Mouse (Mus musculus) limb, embryonic 11.5 days (tissue): Measurements from ENCODE around the gene Ofd1. TPM values are rescaled to one million over a fixed set of nuclear protein-coding genes. Genes with fewer than 3 reads are reported as not detected.
A peak's percentile ranks its signal among the peaks of the same experiment; 100 is the strongest.

Experiments
- ATAC-seq: fragments of 200-750 bp; cut with Nextera tagmentation; 2 replicates; pipeline ENCODE4 v1.8.0; 2017; ENCODE audit warnings: low read depth; ENCODE audit not compliant: insufficient number of reproducible peaks, low FRiP score, low TSS enrichment
- DNase-seq: peaks from one replicate; pipeline ENCODE4 v3.0.0-alpha.2; 2015; ENCODE audit warnings: low spot score
- H3K27ac ChIP-seq: fragments of 300-500 bp; sonication (generic); replicated peaks from 2 replicates; pipeline ENCODE4 v1.5.1; 2014; ENCODE audit warnings: low read depth, mild to moderate bottlenecking, low read length
- H3K27me3 ChIP-seq: fragments of 300-500 bp; sonication (generic); 2 replicates; pipeline ENCODE4 v1.6.1; 2014; ENCODE audit warnings: mild to moderate bottlenecking, low read length, mixed read lengths; ENCODE audit not compliant: control insufficient read depth, insufficient read depth
- H3K36me3 ChIP-seq: fragments of 300-500 bp; sonication (generic); 2 replicates; pipeline ENCODE4 v1.6.1; 2014; ENCODE audit warnings: mild to moderate bottlenecking, low read length, moderate library complexity, mixed read lengths; ENCODE audit not compliant: control insufficient read depth, insufficient read depth
- H3K4me1 ChIP-seq: fragments of 300-500 bp; sonication (generic); 2 replicates; pipeline ENCODE4 v1.6.1; 2014; ENCODE audit warnings: low read length, mixed read lengths; ENCODE audit not compliant: control insufficient read depth, insufficient read depth
- H3K4me2 ChIP-seq: fragments of 300-500 bp; sonication (generic); 2 replicates; pipeline ENCODE4 v1.6.1; 2014; ENCODE audit warnings: low read depth, mild to moderate bottlenecking, moderate library complexity; ENCODE audit not compliant: severe bottlenecking
- H3K4me3 ChIP-seq: fragments of 300-500 bp; sonication (generic); 2 replicates; pipeline ENCODE4 v1.5.1; 2014; ENCODE audit warnings: low read depth, low read length
- H3K9ac ChIP-seq: fragments of 300-500 bp; sonication (generic); 2 replicates; pipeline ENCODE4 v1.6.1; 2014; ENCODE audit warnings: mild to moderate bottlenecking, low read length
- H3K9me3 ChIP-seq: fragments of 300-500 bp; sonication (generic); 2 replicates; pipeline ENCODE4 v1.6.1; 2016; ENCODE audit warnings: low read length; ENCODE audit not compliant: control insufficient read depth
- WGBS: fragments of 180-500 bp; shearing (Covaris S2); extraction: QIAGEN DNeasy Blood & Tissue Kit; methylation state at CpG from one replicate; pipeline ENCODE4 v1.1.7; 2014; 5-methylcytosine and 5-hydroxymethylcytosine counted together
- polyA plus RNA-seq: library from polyadenylated mRNA; unstranded; fragments of >200 nt; fragmentation: Nextera tagmentation; extraction: Ambion mirVana; gene quantifications from 2 replicates; pipeline ENCODE4 v1.2.1, GENCODE M21; 2014

Gene Ofd1
- polyA plus RNA-seq, 1 experiment from 2014 or later, result 9.3 TPM

DNA sequence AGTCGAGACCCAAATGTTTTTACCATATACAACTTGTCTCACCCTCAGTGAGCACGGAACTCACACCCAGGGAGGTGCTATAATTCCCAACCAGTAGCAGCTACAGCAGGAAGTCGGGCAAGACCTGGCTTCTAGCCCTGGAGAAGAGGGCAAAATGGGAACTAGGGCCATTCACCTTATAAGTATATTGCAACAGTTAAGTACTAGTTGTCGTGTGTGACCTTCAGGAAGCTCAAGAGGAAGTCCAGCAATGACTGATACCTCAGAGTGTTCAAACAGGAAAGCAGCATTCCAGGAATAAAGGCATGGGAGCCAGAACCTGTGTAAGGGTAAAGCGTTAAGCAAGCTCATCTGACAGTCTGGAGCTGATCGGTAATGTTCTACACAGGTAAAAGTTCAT lies 13.0 kb upstream of the Ofd1 start:
- H3K36me3 ChIP-seq, result no peaks in the 10 kb centered on the region
- no peaks in the 10 kb centered on the region for H3K27me3 ChIP-seq
- no peak overlapping the region for H3K9ac ChIP-seq
- H3K9me3 ChIP-seq, result no peaks in the 10 kb centered on the region
- H3K4me2 ChIP-seq, result no peak overlapping the region
- no peaks in the 10 kb centered on the region for H3K4me1 ChIP-seq
- ATAC-seq (no peak), DNase-seq (no peak)
- 84% methylated on average over 6 of the region's 6 CpGs for WGBS
- no peak overlapping the region for H3K27ac ChIP-seq
- H3K4me3 ChIP-seq, result no peak overlapping the region

DNA sequence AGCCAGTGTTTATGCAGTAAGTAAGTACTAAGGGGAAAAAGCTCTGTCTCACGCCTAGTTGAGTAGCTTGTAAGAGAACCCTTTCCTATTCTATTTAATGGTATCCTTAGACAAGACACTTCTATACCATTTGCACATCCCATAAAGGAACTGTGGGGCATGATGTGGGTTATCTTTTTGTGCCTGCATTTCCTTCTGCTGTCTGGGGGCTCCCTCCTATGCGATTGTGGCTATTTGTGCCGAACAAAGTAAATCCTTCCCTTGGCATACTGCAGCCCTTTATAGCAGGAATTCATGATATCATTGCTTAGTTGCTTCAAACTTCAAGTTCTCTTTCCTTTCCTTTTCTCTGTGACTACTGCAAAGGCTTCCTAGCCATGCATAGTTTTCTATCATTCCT lies 4.0 kb upstream of the Ofd1 start:
- Histone ChIP-seq H3K36me3 (no peaks in the 10 kb centered on the region), H3K9me3 (no peaks in the 10 kb centered on the region), H3K4me3 (no peak overlapping the region), H3K9ac (no peak overlapping the region), H3K27ac (no peak overlapping the region), H3K4me1 (no peaks in the 10 kb centered on the region), H3K4me2 (no peak overlapping the region), H3K27me3 (peaks cover 17% of the 10 kb centered on the region; the same call in 1 of the 2 replicates)
- ATAC-seq (no peak), DNase-seq (no peak)
- 89% methylated on average over 3 of the region's 3 CpGs for WGBS

DNA sequence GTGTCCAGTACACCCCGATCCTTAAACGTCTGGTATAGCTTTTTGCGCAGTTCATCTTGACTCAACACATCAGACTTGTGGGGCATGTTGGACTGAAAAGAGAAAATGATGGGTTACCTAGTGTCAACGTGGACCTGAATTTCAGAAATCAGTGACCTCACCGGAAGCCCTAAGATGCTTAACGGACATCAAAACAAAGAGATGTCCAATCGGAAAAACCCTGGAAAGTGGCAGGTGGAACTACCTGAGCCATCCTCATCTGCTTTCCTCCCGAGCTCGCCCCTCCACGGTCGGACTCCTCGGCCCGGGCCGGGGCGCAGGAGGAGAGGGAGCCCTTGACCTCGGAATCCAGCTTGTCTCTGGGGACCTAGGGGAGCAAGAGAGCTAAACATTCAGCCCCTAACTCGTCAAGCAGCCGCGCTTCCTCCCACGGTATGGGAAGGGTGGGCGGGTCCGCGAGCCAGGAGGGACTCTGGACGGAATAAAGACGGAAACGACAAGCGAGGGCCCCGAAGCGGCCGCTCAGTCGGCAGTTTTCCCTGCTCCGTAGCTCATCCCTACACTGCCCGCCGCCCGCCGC lies 378 bp downstream of the Ofd1 start, which contains the start of gene Trappc2:
Gene Trappc2, plus strand, starts transcription at position 539 of the 580 bp plus-strand sequence.
- Histone ChIP-seq H3K4me3 (peak within 1 kb of the TSS; percentile 53), H3K27ac (peak within 1 kb of the TSS; percentile 72), H3K36me3 (no peaks in the 10 kb centered on the region), H3K4me2 (peak within 1 kb of the TSS; percentile 50), H3K4me1 (no peaks in the 10 kb centered on the region), H3K9ac (peak within 1 kb of the TSS; percentile 68), H3K9me3 (no peaks in the 10 kb centered on the region), H3K27me3 (peaks cover 17% of the 10 kb centered on the region; the same call in 1 of the 2 replicates)
- WGBS, result 19% methylated on average over 31 of the region's 36 CpGs
- DNase-seq (no peak), ATAC-seq (peak; percentile 87)

DNA sequence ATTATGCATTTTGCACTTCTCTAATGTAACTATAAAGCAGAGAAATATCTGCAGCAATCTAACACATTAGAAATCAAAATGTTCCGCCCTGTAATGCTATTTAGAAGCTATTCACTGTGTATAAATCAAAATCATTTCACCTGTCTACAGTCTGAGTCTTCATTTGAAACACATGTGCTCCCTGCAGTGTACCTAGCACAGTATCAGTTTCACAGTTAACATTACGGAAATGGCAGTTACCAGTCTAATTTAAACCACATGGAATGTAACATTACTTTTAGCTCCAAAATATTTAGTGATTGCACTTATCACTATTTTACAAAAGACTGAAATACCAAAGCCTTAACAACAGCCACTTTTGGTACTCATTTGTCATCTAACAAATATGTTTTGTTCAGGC lies 5.7 kb downstream of the Ofd1 start:
- H3K4me2 ChIP-seq, result no peak overlapping the region
- no peaks in the 10 kb centered on the region for H3K27me3 ChIP-seq
- WGBS, result 34% methylated on average over 2 of the region's 2 CpGs
- no peak overlapping the region for H3K27ac ChIP-seq
- H3K4me1 ChIP-seq, result no peaks in the 10 kb centered on the region
- DNase-seq (no peak), ATAC-seq (peak; percentile 82; the same call in 1 of the 2 replicates)
- H3K9ac ChIP-seq, result no peak overlapping the region
- H3K9me3 ChIP-seq, result no peaks in the 10 kb centered on the region
- H3K36me3 ChIP-seq, result no peaks in the 10 kb centered on the region
- no peak overlapping the region for H3K4me3 ChIP-seq

DNA sequence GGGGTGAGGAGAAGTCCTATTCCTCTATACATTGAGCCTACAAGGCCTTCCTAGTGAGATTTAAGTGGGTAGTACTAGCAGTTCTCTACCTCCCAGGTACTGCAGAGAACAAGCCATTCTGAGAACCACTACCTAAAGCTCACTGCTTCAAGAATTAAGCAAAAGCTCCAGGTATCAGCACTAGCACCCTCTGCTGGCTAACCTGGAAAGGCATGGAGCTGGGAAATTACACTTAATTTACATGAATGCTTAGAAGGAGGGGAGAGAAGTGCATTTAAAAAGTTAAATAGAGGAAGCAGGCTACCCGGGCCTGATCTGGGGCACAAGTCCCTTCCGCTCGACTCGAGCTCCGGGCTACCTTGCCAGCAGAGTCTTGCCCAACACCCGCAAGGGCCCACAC lies 24.3 kb downstream of the Ofd1 start:
- Histone ChIP-seq H3K4me2 (no peak overlapping the region), H3K9ac (no peak overlapping the region), H3K4me3 (no peak overlapping the region), H3K4me1 (no peaks in the 10 kb centered on the region), H3K36me3 (no peaks in the 10 kb centered on the region), H3K27me3 (no peaks in the 10 kb centered on the region), H3K9me3 (no peaks in the 10 kb centered on the region), H3K27ac (no peak overlapping the region)
- 85% methylated on average over 5 of the region's 6 CpGs for WGBS
- ATAC-seq, result no peak
- DNase-seq, result peak; percentile 31

DNA sequence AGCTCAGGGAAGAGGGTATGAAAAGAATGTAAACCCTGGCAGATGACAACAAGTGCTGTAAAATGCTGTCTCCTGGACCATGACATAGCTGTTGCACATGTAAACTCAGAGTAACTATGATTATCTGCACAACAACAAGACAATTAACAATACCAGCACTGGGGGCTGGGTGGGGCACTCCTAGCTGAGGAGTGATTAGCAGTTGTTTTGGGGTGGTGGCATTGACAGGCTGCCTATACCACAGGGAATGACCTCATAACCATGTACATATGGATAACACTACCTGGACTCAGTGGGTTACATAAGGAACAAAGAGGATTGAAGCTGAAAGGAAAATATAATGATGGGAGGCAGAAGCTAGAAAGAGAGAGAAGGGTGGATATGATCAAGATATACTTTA lies 32.6 kb downstream of the Ofd1 start:
- Histone ChIP-seq H3K9me3 (no peaks in the 10 kb centered on the region), H3K36me3 (no peaks in the 10 kb centered on the region), H3K4me3 (no peak overlapping the region), H3K27me3 (0 out of 2 replicates have a peak, but pooled peaks cover 6% of the 10 kb centered on the region), H3K4me2 (no peak overlapping the region), H3K27ac (no peak overlapping the region), H3K9ac (no peak overlapping the region), H3K4me1 (no peaks in the 10 kb centered on the region)
- DNase-seq (no peak), ATAC-seq (no peak)

DNA sequence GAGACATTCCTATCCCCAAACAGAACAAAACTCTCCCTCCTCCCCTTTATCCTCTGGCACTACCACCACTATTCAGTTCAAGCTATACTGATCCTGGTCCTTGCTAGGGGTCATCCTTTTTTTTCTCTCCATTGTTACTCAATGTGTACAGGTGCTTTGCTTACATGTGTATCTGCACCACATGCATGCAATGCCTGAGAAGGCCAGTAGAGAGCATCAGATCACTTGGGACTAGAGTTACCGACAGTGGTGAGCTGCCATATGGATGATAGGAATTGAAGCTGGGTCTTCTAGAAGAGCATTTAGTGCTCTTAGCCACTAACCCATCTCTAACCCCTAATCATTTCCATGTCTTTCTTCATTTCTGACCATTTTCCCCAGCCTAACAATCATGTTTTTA lies 46.8 kb downstream of the Ofd1 start:
- Histone ChIP-seq H3K4me3 (no peak overlapping the region), H3K4me2 (no peak overlapping the region), H3K4me1 (no peaks in the 10 kb centered on the region), H3K27me3 (peaks cover 4% of the 10 kb centered on the region; the same call in 1 of the 2 replicates), H3K9me3 (no peaks in the 10 kb centered on the region), H3K27ac (no peak overlapping the region), H3K9ac (no peak overlapping the region), H3K36me3 (no peaks in the 10 kb centered on the region)
- ATAC-seq (no peak), DNase-seq (no peak)
- WGBS, result 65% methylated on average over 1 of the region's 1 CpGs

DNA sequence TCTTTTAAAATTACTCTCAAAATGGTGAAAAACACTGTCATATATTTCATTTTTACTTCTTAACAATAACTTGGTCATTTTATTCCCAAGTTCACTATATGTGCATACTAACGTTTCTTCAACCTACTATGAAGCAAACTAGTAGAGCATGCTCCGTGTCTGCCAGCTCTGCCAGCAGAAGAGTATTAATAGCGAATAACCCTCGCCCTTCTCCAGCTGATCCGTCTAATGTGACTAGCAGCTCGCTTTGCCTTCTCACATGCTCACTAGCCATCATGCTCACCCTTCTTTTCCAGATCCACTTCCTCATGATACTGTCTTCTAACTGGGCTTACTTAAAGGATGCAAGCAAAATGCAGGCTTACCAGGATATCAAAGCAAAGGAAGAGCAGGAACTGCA lies 53.8 kb downstream of the Ofd1 start:
- H3K4me3 ChIP-seq, result no peak overlapping the region
- H3K27me3 ChIP-seq, result peaks cover 5% of the 10 kb centered on the region; the same call in 1 of the 2 replicates
- no peak overlapping the region for H3K27ac ChIP-seq
- WGBS, result 88% methylated on average over 6 of the region's 6 CpGs
- H3K36me3 ChIP-seq, result no peaks in the 10 kb centered on the region
- DNase-seq, result no peak
- H3K9ac ChIP-seq, result no peak overlapping the region
- no peaks in the 10 kb centered on the region for H3K9me3 ChIP-seq
- no peak for ATAC-seq
- H3K4me2 ChIP-seq, result no peak overlapping the region
- H3K4me1 ChIP-seq, result no peaks in the 10 kb centered on the region

DNA sequence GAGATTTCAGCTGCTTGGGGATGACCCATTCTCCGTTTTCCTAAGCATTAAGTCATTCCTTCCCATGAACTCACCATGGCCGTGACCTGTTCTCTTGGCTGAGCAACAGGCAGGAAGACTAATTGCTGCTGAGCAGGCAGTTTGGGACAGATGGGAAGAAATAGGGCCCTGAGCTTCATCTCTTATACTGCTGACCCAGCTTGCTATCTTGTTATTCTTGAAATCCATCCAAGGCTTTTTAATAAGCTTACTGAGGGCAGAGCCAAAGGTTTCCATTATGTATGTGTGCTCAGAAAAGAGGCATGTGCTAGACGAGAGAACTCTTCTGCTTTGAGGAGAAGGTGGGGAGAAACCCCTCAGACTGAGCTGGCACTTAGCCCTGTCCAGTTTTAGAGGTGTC lies 55.6 kb downstream of the Ofd1 start:
- Histone ChIP-seq H3K9me3 (no peaks in the 10 kb centered on the region), H3K27ac (no peak overlapping the region), H3K4me2 (no peak overlapping the region), H3K27me3 (peaks cover 5% of the 10 kb centered on the region; the same call in 1 of the 2 replicates), H3K4me1 (no peaks in the 10 kb centered on the region), H3K9ac (no peak overlapping the region), H3K36me3 (no peaks in the 10 kb centered on the region), H3K4me3 (no peak overlapping the region)
- 66% methylated on average over 3 of the region's 3 CpGs for WGBS
- no peak for ATAC-seq
- no peak for DNase-seq
